Mouse (Mus musculus): ENCODE results near the gene Usp54.

Usp54 gene

DNA sequence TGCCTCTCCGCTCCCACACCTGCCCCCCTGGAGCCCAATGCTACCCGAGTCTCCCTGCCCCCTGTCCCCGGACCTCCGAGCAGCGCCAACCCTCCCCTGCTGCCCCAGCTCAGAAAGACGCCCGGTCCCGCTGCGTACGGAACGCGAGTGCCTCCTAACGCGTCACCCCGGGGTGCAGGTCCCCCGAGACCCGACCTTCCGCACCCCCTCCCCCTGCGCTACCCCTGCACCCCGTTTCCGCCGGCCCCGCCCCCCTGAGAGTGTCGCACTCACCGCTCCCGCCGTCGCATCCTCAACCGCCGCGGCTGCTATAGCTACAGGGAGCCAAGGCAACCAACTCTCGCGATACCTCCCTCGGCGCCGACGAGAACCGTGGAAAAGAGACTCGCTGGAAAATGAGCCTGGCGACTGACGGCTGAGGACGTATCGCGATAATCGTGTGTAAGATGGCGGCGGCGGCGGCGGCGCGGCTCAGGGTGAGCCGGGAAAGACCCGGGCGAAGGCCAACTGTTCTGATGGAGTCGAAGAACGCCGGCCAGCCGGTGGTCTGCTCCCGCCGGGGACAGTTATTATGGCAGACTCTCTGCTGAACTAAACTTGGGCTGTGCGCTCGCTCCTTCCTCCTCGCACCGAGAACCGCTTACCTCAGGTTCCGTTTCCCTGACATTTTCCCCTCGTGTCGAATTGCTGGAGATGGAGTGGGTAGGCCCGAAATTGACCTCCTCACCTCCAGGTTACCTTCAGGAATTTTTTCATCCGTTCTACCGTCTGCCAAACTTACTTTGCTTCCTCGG is at the start of gene Usp54:
TSS of gene Usp54 (minus strand) at position 420 of the 794 bp plus-strand sequence.
- CTCF ChIA-PET, result interaction anchor here (0.6 kb wide), 2 partner anchors 16 to 47 kb away, joined by 3 read pairs; no protein-coding TSS in a partner anchor

DNA sequence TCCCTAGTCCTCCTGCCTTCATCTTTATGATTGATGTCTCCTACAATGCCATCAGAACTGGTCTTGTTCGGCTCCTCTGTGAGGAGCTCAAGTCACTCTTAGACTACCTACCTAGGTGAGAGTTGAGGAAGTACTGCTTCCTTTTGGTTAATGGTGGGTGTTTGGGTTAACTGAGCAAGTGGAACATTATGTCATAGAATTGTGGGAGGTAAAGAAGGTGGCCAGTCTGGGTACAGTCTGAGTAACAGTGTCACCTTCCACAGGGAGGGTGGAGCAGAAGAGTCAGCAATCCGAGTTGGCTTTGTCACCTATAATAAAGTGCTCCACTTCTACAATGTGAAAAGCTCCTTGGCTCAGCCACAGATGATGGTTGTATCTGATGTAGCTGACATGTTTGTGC is 48.1 kb upstream of the Usp54 start:
- CTCF ChIA-PET, result interaction anchor here (1.7 kb wide), 1 partner anchor 17 kb away, joined by 15 read pairs; no protein-coding TSS in a partner anchor

DNA sequence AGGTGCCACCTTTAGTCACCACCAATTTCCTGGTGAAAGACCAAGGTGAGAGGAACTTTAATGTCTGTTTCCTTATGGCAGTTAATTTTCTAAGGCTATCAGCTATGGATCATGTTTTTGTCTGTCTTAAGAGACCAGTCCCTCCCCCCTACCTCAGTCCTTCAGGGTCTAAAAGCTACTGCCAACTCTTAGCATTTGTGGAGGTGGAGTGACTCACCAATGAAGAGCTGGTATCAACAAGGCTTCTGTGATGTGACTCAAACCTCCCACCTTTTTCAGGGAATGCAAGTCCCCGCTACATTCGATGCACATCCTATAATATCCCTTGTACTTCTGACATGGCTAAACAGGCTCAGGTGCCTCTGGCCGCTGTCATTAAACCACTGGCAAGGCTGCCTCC is 45.7 kb upstream of the Usp54 start:
- CTCF ChIA-PET, result no interaction called here

DNA sequence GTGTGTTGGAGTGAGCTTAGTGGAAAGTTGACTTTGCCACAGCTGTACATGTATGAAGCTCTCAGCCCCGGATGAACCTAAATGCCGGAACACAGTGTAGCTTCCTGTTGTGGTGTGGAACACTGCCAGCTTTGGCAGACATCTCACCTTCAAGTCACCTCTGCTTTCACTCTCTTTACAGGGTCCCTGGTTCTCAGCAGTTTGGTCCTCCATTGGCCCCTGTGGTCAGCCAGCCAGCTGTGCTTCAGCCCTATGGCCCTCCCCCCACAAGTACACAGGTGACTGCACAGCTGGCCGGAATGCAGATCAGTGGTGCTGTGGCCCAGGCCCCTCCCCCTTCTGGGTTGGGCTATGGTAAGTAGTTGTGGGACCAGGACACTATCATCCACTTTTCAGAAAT is 41.6 kb upstream of the Usp54 start:
- CTCF ChIA-PET, result interaction anchor here (0.5 kb wide), 1 partner anchor 899 kb away, joined by 4 read pairs; no protein-coding TSS in a partner anchor

DNA sequence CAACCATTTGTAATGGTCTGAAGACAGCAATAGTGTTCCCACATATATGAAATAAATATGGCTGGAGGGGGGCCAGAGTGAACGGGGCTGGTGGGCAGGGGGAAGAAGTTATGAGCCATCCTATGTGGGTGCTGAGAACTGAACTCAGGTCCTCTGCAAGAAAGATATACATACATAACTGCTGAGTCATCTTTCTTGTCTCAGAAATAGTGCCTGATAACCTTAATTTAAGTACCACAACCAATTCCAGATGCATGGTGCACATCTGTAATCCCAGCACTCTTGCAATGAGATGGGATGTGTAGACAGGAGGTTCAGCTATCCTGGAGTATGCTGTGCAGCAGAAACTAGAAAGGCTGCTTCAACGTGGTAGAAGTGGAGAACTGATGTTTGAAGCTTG is 40.9 kb upstream of the Usp54 start:
- CTCF ChIA-PET, result no interaction called here

DNA sequence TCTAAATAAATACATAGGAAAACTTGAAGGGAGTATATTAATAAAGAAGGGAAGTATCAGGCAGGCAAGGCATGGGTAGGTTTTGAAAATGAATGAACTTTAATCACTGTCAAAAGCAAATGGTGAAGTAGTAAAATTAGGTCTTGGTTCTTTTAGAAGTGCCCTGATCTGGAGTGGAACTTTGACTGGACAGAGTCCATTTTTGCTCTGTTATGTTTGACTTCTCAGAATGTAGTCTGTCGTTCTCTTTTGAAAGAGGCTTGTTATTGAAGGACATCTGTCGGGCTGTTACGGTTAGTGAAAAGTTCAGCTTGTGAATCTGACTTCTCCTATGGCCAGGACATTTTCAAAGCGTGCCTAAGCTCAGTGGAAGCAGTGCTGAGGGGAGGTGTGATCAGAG is 37.0 kb upstream of the Usp54 start:
- CTCF ChIA-PET, result no interaction called here

DNA sequence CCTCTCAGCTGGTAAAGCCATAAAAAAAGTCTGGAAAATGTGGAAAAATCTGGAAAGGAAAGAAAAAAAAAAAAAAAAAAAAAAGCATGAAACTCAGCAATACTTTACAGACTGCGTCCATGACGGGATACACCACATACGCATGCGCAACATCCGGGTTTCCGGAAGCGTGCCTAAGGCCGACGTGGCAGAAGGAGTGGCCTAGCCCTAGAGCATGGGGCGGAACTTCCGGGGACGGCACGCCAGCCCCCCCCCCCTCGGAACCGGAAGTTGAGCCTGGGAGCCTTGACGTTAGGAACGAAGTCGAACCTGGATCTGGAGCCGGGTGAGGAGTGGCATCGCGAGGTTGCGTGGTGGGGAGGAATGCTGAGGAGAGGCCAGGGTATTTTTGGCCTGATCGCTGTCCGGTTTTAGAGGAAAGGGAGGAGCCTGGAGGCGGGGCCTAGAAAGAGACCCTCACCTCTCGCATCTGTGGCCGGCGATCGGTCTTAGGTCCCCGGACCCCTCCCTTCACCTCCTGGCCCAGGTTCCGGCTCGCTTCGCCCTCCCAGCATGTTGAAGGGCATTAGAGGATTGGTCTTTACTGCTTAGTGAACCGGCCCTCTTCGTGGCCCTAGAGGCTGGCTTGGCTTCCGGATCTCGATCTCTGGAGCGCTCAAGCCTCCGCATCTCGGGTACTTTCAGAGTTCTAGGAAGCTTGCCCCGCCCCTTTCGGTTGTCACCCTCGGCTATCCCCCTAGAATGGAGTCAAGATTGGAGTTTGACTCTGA is 33.4 kb upstream of the Usp54 start, which contains the start of gene Sec24c:
TSS of gene Sec24c (plus strand) at position 245 of the 770 bp plus-strand sequence.
- CTCF ChIA-PET, result interaction anchor here (0.5 to 1.0 kb wide), 4 partner anchors 13 to 98 kb away, joined by 3 to 11 read pairs (median 8); no protein-coding TSS in a partner anchor

DNA sequence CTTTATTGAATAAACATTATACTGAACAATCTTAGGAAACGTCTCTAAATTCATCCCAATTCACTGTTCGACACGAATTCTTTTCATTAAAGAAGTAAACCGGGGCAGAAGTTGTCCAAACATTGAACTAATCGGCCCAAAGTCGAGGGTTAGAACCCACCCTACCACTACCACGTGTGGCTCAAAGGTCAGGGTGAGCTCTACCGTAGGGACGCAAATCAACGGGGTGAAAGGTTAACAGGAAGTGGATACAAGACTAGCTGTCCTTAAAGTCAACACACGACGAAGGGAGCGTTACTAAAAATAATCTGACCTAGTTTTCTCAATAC is 32.8 kb upstream of the Usp54 start:
- CTCF ChIA-PET, result interaction anchor here (0.5 to 1.0 kb wide), 3 partner anchors 14 to 336 kb away, joined by 3 to 10 read pairs (median 5); no protein-coding TSS in a partner anchor

DNA sequence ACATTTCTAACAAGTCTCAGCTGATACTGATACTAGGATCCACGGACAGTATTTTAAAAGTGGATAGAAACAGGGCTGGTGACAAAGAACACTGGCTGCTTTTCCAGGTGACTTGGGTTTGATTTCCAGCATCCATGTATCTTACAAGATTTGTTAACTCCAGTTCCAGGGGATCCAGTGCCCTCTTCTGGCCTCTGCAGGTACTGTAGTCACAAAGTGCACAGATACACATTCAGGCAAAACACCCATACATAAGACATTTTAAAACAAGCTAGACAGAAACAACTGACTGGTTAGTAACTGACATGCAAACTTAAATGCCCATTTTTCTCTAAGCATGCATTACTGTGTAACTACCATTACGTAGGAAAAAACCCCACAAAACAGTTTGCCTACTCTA is 32.1 kb upstream of the Usp54 start:
- CTCF ChIA-PET, result interaction anchor here (0.5 kb wide), 1 partner anchor 335 kb away, joined by 5 read pairs; no protein-coding TSS in a partner anchor

DNA sequence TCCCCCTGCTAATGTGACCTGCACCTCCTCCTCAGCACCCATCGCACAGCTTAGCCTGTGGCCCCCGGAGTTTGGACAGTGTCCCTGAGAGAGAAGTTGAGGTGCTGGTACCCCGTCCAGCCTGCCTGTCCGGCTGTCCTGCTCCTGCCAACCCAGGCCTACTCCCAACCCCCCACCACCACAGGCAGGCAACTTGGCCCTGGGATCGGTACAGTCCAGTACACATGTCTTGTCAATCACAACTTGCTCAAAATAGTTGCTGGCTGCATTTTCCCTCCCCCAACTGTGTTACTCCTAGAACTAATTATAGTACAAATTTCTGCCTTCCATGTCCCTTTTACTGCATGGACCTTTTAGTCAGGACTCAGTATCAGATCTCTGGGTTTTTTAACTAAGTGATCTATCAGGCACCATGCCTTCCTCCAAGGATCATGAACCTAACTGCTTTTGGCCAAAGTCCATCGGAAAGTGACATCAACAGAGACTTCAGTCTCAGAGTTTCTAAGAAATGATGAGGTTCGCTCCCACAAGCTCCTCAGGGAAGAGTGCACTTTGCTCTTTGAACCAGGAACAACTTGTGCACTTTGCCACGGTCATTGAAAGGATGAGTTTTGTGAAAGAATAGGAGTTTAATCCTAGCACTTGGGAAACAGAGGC is 27.4 kb upstream of the Usp54 start, which contains the start of gene Synpo2l:
TSS of gene Synpo2l (minus strand) at position 201 of the 657 bp plus-strand sequence.
- CTCF ChIA-PET, result no interaction called here

DNA sequence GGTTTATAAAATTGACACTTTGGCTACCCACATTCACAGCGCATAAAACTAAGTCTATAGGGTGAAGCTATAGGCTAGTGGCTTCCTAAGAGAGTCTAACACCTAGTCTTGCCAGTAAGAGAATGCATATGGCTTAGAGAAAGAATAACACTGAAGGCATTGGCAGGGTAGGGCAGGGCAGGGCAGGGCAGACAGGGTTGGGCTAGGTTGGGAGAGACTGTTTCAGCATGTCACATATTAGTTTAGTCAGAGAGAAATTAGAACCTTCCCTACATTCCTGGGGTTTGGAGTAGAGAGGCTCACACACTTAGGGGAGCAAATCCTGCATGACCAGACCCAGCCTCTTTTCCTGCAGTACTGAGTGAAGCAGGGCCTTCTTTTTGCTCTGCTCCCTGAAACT is 26.6 kb upstream of the Usp54 start:
- CTCF ChIA-PET, result no interaction called here

DNA sequence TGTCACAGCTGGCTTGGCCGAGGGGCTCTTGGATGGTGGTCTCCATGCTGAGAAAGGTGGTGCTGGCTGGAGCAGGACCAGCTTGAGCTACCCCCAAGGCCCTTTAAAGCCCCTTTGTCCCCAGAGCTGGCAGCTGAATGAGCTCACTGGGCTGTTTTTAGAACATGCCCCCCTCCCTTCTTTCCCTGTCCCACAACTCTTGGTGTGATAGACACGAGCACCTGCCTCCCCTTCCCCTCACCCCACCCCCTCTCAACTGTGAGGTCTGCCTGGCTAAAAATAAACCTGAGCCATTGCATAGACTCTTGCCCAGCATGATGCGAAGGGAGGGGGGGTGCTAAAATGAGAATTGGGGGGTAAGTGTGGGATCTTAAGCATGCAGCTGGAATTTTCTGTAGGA is 23.6 kb upstream of the Usp54 start:
- CTCF ChIA-PET, result no interaction called here

DNA sequence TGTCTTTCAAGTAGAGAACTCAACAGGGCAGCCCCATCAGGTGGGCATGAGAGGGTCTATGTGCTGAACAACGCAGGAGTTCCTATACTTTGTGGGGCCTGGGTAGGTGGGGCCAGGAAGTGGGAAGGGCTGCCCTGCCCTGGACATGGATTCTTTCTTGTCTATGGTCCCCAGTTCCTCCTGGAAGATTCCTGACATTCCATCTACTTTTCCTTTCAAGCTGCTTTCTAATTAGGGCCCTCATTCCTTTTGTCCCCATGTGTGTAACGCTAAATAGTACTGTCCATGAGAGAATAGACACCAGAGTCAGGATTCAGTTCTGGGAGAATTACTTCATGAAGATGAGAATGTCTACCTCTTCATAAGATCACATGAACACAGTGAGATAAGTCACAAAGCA is 22.7 kb upstream of the Usp54 start:
- CTCF ChIA-PET, result no interaction called here

DNA sequence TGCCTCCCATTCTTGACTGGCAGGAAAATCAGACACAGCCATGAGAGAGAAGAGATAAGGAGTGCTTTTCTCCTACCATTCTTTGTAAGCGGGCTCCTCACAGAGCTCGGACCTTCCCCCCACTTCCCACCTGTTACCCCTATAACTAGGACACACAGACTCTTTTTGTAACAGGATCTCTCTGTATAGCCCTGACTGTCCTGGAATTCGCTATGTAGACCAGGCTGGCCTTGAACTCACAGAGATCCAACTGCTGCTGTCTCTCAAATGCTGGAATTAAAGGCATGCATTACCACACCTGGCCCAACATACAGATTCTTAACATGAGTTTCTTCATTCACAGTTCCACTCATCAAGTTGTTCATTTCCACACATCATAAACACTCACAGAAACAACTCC is 21.9 kb upstream of the Usp54 start:
- CTCF ChIA-PET, result no interaction called here

DNA sequence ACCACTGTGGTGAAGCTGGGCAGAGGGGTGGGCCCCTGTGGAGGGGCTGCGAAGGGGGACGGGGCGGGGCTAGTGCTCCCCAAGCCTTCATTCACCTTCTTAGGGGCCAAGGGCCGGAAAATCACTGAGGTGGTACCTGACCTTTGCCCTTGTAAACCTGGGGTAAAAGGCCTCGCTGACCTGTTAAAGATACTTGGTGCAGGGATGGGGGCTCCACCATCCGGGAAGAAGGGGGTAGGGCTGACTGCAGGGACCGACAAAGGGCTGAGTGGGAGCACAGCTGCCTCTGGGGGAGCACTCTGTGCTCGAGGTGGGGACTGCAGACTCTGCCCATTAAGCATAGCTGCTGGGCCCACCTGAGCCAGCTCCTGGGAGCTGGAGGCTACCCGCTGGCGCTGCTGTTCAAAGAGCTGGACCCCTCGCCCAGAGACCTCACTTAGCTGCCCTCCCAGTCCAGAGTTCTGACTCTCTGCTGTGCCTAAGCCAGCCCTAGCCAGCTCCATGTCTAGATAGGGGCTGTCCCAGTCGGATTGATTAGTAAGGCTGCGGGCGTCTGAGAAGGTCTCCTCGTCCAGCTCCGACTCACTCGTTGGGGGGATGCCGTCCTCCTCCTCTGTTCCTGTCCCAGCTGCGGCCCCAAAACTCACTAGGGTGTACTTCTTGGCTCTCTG is 20.9 kb upstream of the Usp54 start:
- CTCF ChIA-PET, result interaction anchor here (0.6 to 0.8 kb wide), 2 partner anchors 74 to 87 kb away, joined by 3 read pairs; no protein-coding TSS in a partner anchor

DNA sequence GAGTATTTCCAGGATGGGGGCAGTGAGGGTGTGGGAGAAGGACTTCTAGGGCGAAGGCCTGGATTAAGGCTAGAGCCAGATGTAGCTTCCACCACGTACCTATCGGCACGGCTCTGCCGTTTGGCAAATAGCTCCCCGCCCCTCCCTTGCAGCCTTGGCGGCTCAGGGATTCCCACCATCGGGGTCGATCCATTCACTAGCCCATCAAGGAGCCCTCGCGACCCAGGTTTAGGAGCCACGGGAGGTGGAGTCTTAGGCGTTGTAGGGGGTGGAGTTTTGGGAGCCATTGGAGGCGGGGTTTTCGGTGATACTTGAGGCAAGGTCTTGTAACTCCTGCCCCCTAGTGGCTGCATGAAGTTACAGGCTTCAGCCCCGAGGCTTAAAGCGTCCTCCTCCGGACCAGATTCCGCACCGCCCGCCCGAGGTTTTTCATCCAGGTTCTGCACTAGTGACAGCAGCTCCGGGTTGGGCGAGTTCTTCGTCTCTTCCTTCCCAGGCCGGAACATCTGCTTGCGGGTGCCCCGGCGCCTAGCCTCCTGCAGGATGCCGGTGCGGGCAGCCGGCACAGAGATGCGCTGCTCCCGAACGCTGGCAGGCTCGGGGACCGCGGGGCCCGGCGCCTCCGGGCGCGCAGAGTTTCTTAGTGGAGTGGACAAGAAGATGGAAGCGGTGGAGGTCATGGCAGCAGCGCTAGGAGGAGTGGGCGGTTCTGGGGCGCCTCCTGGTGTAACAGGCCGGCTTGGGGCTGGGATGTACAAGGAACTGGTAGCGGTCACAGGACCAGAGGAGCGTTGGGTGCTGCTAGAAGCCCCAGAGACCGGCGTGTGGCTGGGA is 20.2 kb upstream of the Usp54 start:
- CTCF ChIA-PET, result interaction anchor here (0.6 to 0.8 kb wide), 4 partner anchors 25 to 73 kb away, joined by 3 to 5 read pairs (median 3); no protein-coding TSS in a partner anchor

DNA sequence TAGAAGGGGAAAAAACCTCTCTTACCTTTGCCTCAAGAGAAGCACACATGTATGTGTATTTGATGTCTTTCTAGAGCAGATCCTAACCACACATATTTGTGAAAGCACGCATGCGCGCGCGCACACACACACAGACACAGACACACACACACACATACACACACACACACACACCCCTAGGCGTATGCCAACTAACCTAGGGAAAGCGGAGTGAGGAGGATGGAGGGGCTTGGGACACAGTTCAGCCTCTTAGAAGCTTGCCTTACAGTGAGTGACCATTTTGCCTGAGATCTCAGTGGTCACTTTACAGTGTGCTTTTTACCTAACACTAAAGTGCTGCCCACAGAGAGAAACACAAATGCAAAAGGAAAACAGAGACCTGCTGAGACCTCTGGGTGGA is 18.8 kb upstream of the Usp54 start:
- CTCF ChIA-PET, result interaction anchor here (0.6 to 2.4 kb wide), 4 partner anchors 84 to 1151 kb away, joined by 3 to 8 read pairs (median 3); no protein-coding TSS in a partner anchor

DNA sequence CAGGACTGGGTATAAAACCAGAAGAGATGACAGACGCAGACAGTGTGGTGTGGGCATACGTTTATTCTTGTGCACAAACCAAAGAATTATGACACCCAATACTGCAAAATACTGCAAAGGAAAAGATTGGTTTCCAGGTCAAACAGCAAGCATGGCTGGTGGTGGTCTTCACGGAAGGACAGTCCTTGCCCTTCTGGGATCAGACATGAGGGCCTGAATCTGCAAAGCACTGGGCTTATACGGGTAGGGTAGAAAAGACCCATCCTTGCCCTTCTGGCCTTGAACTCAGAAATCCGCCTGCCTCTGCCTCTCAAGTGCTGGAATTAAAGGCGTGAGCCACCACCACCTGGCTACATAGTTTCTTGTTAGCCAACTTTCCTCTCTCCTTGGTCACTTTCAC is 18.0 kb upstream of the Usp54 start:
- CTCF ChIA-PET, result interaction anchor here (0.8 to 2.4 kb wide), 2 partner anchors 41 to 83 kb away, joined by 3 to 8 read pairs; no protein-coding TSS in a partner anchor

DNA sequence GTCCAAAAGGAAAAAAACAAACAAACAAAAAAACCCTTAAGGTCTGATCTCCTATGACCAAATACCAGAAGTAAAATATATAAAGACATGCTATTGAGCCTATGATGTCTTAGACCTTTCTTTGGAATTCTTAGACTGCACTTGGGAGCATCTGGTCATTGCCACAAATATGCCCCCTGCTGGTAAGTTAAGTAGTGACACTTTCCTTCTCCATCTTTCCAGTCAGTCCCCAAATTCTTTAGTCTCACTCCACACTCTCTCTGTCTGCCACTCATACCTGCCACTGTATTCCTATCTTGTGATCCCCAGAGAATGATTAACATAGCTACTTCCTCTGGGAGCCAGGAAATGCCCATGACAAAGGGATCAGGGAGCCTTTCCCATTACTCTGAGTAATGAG is 17.5 kb upstream of the Usp54 start:
- CTCF ChIA-PET, result interaction anchor here (0.8 to 2.4 kb wide), 2 partner anchors 40 to 82 kb away, joined by 3 to 8 read pairs; no protein-coding TSS in a partner anchor

DNA sequence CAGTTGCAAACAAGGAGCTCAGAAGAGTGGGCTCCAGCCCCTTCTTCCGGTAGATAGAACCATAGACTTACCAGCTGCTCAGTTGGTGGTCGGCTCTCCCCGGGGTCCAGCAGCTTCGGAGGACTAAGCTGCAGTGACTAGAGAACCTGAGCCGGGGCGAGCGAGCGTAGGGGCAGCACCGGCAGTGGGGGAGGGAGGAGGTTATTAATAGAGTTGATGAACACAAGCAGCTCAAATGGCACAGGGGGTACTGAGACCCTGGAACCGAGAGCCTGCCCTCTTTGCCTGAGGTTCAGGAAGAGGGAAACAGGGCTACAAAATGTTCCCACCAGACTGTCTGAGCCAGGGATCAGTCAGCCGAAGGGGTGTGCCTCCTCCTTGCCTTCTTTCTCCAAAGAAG is 15.5 kb upstream of the Usp54 start, which contains the start of gene Myoz1:
TSS of gene Myoz1 (minus strand) at position 180 of the 400 bp plus-strand sequence.
- CTCF ChIA-PET, result interaction anchor here (0.6 kb wide), 1 partner anchor 916 kb away, joined by 4 read pairs; no protein-coding TSS in a partner anchor
